Mouse (Mus musculus): Measurements from ENCODE around the gene Ryr3. TPM values are rescaled to one million over a fixed set of nuclear protein-coding genes. Genes with fewer than 3 reads are reported as not detected.

The Ryr3 gene
- polyA plus RNA-seq, 1 experiment from 2014 or later, result 1.4 TPM

DNA sequence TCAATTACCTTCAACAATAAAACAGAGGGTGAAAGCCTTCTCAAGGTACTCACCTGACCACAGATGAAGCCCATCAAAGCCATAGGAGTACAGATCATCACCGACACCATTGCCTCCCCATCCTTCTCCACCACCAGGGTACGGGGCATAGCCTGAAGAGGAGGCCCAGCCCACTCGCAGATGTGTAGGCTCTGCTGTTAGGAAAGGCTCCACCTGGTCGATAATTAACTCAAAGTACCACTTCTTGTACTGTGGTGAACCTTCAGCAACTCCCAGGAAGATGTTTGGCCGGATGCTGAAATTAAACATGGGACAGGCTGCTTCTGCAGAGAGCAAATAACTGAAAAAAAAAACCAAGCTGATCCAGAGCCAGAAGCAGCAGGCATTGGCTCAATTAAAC, 316.1 kb downstream of the Ryr3 start:
- H3K4me3 ChIP-seq (ENCODE audit: low read depth, low read length), result no peak overlapping the region
- H3K27me3 ChIP-seq (ENCODE audit: control insufficient read depth, insufficient read depth, low read length), result no peaks in the 10 kb centered on the region
- H3K9me3 ChIP-seq (replicated peaks; ENCODE audit: control insufficient read depth, low read length), result no peaks in the 10 kb centered on the region
- no peaks in the 10 kb centered on the region for H3K36me3 ChIP-seq (replicated peaks; ENCODE audit: control insufficient read depth, insufficient read depth, low read depth, low read length)
- DNase-seq (ENCODE audit: low spot score) (no peak), ATAC-seq (replicated peaks; ENCODE audit: insufficient number of reproducible peaks, low FRiP score, low TSS enrichment, low read depth) (no peak)
- no peaks in the 10 kb centered on the region for H3K4me1 ChIP-seq (ENCODE audit: control insufficient read depth, insufficient read depth, low read length)
- no peak overlapping the region for H3K27ac ChIP-seq (replicated peaks; ENCODE audit: low read depth, low read length)
- no peak overlapping the region for H3K9ac ChIP-seq (replicated peaks; ENCODE audit: low read length)
- no peak overlapping the region for H3K4me2 ChIP-seq (ENCODE audit: low read depth, low read length)
- 78% methylated on average over 5 of the region's 5 CpGs for WGBS

DNA sequence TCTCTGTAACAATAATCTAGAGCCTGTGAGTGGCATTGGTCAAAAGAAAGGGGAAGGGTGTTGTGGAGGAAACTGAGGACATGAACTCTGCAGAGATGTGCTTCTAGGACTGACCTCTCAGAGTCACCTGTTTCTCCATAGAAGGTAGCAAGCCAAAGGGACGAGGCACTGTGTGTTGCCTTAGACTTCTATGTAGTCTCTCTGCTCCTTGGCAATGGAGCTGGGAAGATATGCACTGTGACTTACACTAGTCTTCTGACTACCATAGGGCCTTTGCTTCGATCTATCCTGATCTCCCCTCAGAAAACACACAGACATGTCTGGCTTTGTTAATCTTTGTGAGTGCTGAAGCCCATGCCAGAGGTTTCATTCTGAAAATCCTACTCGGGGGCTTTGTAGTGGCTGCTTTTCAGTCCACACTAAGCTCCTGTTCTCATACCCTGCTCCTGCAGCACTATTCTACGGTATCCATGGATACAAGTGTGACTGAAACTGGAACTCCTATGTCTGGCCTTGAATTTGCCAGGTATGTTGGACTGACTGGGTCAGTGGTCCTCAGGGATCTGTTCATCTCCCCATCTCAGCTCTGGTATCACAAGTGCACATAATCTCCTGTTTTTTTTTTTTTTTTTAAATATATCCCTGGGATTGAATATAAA, 332.3 kb downstream of the Ryr3 start:
- WGBS, result 73% methylated on average over 4 of the region's 4 CpGs
- ATAC-seq (replicated peaks; ENCODE audit: insufficient number of reproducible peaks, low FRiP score, low TSS enrichment, low read depth) (no peak), DNase-seq (ENCODE audit: low spot score) (no peak)
- no peaks in the 10 kb centered on the region for H3K9me3 ChIP-seq (replicated peaks; ENCODE audit: control insufficient read depth, low read length)
- H3K36me3 ChIP-seq (replicated peaks; ENCODE audit: control insufficient read depth, insufficient read depth, low read depth, low read length), result no peaks in the 10 kb centered on the region
- no peaks in the 10 kb centered on the region for H3K4me1 ChIP-seq (ENCODE audit: control insufficient read depth, insufficient read depth, low read length)
- no peak overlapping the region for H3K4me3 ChIP-seq (ENCODE audit: low read depth, low read length)
- no peak overlapping the region for H3K27ac ChIP-seq (replicated peaks; ENCODE audit: low read depth, low read length)
- H3K9ac ChIP-seq (replicated peaks; ENCODE audit: low read length), result no peak overlapping the region
- H3K27me3 ChIP-seq (ENCODE audit: control insufficient read depth, insufficient read depth, low read length), result no peaks in the 10 kb centered on the region
- H3K4me2 ChIP-seq (ENCODE audit: low read depth, low read length), result no peak overlapping the region

DNA sequence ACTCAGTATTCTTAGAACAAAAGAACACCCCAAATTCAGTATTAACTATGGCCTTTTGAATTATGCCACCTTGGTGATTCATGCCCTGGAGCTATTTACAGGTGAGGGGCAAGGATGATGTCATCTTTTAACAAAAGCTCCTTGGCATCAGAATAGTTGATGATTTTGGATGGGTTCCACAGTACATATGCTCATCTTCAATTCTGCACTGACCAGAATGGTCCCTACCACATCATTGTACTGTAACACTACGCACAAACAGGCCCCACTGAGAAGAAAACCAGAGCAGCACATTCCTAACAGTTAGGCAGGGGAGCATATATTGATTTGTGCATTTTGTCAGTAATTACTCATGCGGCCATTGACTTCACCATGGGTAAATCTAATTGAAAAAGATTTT, 335.1 kb downstream of the Ryr3 start:
- no peak overlapping the region for H3K4me2 ChIP-seq (ENCODE audit: low read depth, low read length)
- WGBS, result 79% methylated on average over 2 of the region's 2 CpGs
- H3K4me1 ChIP-seq (ENCODE audit: control insufficient read depth, insufficient read depth, low read length), result no peaks in the 10 kb centered on the region
- H3K36me3 ChIP-seq (replicated peaks; ENCODE audit: control insufficient read depth, insufficient read depth, low read depth, low read length), result no peaks in the 10 kb centered on the region
- H3K9ac ChIP-seq (replicated peaks; ENCODE audit: low read length), result no peak overlapping the region
- no peak overlapping the region for H3K27ac ChIP-seq (replicated peaks; ENCODE audit: low read depth, low read length)
- DNase-seq (ENCODE audit: low spot score), result no peak
- H3K9me3 ChIP-seq (replicated peaks; ENCODE audit: control insufficient read depth, low read length), result no peaks in the 10 kb centered on the region
- no peak for ATAC-seq (replicated peaks; ENCODE audit: insufficient number of reproducible peaks, low FRiP score, low TSS enrichment, low read depth)
- no peaks in the 10 kb centered on the region for H3K27me3 ChIP-seq (ENCODE audit: control insufficient read depth, insufficient read depth, low read length)
- no peak overlapping the region for H3K4me3 ChIP-seq (ENCODE audit: low read depth, low read length)

DNA sequence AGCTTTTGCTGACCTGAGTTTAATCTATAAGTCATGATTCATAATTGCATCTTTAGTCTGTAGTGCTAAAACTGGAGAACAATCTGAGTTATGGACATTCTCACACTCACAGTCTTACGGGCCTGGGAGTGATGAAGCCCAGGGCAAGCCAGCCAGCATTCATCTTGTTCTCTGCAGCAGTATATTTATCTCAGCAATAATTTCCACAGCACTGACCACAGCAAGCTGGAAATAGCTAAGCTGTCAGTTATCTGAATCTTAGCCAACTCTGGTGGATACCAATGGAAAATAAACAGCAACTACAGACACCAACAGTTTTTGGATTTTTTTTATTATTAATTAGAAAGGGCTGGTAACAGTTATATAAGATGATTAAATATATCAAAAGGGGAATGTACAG, 335.5 kb downstream of the Ryr3 start:
- no peak overlapping the region for H3K27ac ChIP-seq (replicated peaks; ENCODE audit: low read depth, low read length)
- ATAC-seq (replicated peaks; ENCODE audit: insufficient number of reproducible peaks, low FRiP score, low TSS enrichment, low read depth), result no peak
- H3K9ac ChIP-seq (replicated peaks; ENCODE audit: low read length), result no peak overlapping the region
- no peak overlapping the region for H3K4me3 ChIP-seq (ENCODE audit: low read depth, low read length)
- H3K9me3 ChIP-seq (replicated peaks; ENCODE audit: control insufficient read depth, low read length), result no peaks in the 10 kb centered on the region
- H3K27me3 ChIP-seq (ENCODE audit: control insufficient read depth, insufficient read depth, low read length), result no peaks in the 10 kb centered on the region
- DNase-seq (ENCODE audit: low spot score), result no peak
- no peak overlapping the region for H3K4me2 ChIP-seq (ENCODE audit: low read depth, low read length)
- H3K4me1 ChIP-seq (ENCODE audit: control insufficient read depth, insufficient read depth, low read length), result no peaks in the 10 kb centered on the region
- WGBS, result 81% methylated on average over 1 of the region's 1 CpGs
- no peaks in the 10 kb centered on the region for H3K36me3 ChIP-seq (replicated peaks; ENCODE audit: control insufficient read depth, insufficient read depth, low read depth, low read length)

DNA sequence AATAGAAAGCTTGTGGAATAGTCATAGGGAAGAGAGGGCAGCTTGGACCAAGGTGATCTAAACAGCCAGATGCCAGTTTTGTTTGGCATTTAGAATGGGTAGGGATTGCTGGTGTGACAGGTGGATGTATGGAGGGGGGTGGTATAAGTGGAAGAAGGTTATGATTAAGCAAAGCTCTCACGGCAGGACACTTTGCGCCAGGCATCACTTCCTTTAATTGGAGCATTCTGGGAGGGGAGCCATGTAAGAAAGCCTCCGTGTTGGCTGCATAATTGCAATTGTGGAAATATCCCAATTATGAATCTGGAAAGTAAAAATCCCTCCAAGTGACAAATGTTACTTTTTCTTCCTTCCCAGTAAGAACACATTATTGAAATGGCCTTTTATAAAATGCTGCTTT, 339.5 kb downstream of the Ryr3 start:
- Histone ChIP-seq H3K4me1 (ENCODE audit: control insufficient read depth, insufficient read depth, low read length) (no peaks in the 10 kb centered on the region), H3K9ac (replicated peaks; ENCODE audit: low read length) (no peak overlapping the region), H3K4me2 (ENCODE audit: low read depth, low read length) (no peak overlapping the region), H3K9me3 (replicated peaks; ENCODE audit: control insufficient read depth, low read length) (no peaks in the 10 kb centered on the region), H3K27me3 (ENCODE audit: control insufficient read depth, insufficient read depth, low read length) (no peaks in the 10 kb centered on the region), H3K36me3 (replicated peaks; ENCODE audit: control insufficient read depth, insufficient read depth, low read depth, low read length) (no peaks in the 10 kb centered on the region), H3K27ac (replicated peaks; ENCODE audit: low read depth, low read length) (no peak overlapping the region), H3K4me3 (ENCODE audit: low read depth, low read length) (no peak overlapping the region)
- no peak for DNase-seq (ENCODE audit: low spot score)
- WGBS, result 75% methylated on average over 3 of the region's 3 CpGs
- ATAC-seq (replicated peaks; ENCODE audit: insufficient number of reproducible peaks, low FRiP score, low TSS enrichment, low read depth), result no peak

DNA sequence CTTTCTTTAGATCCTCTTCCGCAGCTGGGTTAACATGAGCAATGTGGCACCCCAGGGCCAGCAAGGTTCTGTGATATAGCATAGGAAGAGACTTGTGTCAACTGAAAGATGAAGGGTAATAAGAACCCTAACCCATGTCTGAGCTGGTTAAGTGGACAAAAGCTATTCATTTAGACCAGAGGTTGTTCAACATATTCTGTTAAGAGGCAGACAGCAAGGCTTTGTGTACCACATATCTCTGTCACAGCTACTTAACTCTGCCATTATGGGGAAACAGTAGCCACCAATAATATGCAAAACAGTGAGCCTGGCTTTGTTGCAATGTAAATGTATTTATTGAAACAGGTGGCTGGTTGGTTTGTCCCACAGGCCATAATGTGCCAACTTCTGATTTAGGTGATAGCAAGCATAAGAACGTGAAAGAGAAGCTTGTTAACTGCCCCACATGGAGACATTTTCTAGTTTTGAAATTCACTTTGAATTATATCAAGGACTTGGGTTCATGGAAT, 350.8 kb downstream of the Ryr3 start:
- H3K4me3 ChIP-seq (ENCODE audit: low read depth, low read length), result no peak overlapping the region
- no peaks in the 10 kb centered on the region for H3K4me1 ChIP-seq (ENCODE audit: control insufficient read depth, insufficient read depth, low read length)
- no peak overlapping the region for H3K9ac ChIP-seq (replicated peaks; ENCODE audit: low read length)
- DNase-seq (ENCODE audit: low spot score) (no peak), ATAC-seq (replicated peaks; ENCODE audit: insufficient number of reproducible peaks, low FRiP score, low TSS enrichment, low read depth) (no peak)
- H3K27me3 ChIP-seq (ENCODE audit: control insufficient read depth, insufficient read depth, low read length), result no peaks in the 10 kb centered on the region
- H3K4me2 ChIP-seq (ENCODE audit: low read depth, low read length), result no peak overlapping the region
- H3K27ac ChIP-seq (replicated peaks; ENCODE audit: low read depth, low read length), result no peak overlapping the region
- no peaks in the 10 kb centered on the region for H3K36me3 ChIP-seq (replicated peaks; ENCODE audit: control insufficient read depth, insufficient read depth, low read depth, low read length)
- H3K9me3 ChIP-seq (replicated peaks; ENCODE audit: control insufficient read depth, low read length), result no peaks in the 10 kb centered on the region
- 77% methylated on average over 2 of the region's 2 CpGs for WGBS

DNA sequence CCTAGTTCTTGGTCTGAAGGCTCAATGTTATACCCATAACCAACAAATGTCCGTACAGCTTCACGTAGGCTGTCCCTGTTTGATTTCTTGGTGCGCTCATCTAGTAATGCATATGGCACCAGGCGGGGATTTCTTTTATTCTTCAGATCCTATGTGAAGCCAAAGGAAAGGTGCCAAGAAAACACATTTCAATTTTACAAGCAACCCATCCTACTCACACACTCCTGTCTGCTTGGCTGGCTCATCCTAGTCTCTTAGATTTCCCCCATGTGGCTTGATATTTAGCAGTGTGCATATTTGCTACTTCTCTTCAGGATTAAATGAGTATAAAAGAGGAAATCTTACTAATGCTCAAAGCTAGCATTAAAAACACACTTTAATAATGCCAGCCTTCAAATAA, 355.1 kb downstream of the Ryr3 start:
- H3K9me3 ChIP-seq (replicated peaks; ENCODE audit: control insufficient read depth, low read length), result no peaks in the 10 kb centered on the region
- no peak overlapping the region for H3K4me2 ChIP-seq (ENCODE audit: low read depth, low read length)
- no peak overlapping the region for H3K4me3 ChIP-seq (ENCODE audit: low read depth, low read length)
- DNase-seq (ENCODE audit: low spot score), result no peak
- H3K27ac ChIP-seq (replicated peaks; ENCODE audit: low read depth, low read length), result no peak overlapping the region
- 86% methylated on average over 4 of the region's 4 CpGs for WGBS
- H3K9ac ChIP-seq (replicated peaks; ENCODE audit: low read length), result no peak overlapping the region
- H3K4me1 ChIP-seq (ENCODE audit: control insufficient read depth, insufficient read depth, low read length), result no peaks in the 10 kb centered on the region
- no peak for ATAC-seq (replicated peaks; ENCODE audit: insufficient number of reproducible peaks, low FRiP score, low TSS enrichment, low read depth)
- H3K27me3 ChIP-seq (ENCODE audit: control insufficient read depth, insufficient read depth, low read length), result no peaks in the 10 kb centered on the region
- no peaks in the 10 kb centered on the region for H3K36me3 ChIP-seq (replicated peaks; ENCODE audit: control insufficient read depth, insufficient read depth, low read depth, low read length)

DNA sequence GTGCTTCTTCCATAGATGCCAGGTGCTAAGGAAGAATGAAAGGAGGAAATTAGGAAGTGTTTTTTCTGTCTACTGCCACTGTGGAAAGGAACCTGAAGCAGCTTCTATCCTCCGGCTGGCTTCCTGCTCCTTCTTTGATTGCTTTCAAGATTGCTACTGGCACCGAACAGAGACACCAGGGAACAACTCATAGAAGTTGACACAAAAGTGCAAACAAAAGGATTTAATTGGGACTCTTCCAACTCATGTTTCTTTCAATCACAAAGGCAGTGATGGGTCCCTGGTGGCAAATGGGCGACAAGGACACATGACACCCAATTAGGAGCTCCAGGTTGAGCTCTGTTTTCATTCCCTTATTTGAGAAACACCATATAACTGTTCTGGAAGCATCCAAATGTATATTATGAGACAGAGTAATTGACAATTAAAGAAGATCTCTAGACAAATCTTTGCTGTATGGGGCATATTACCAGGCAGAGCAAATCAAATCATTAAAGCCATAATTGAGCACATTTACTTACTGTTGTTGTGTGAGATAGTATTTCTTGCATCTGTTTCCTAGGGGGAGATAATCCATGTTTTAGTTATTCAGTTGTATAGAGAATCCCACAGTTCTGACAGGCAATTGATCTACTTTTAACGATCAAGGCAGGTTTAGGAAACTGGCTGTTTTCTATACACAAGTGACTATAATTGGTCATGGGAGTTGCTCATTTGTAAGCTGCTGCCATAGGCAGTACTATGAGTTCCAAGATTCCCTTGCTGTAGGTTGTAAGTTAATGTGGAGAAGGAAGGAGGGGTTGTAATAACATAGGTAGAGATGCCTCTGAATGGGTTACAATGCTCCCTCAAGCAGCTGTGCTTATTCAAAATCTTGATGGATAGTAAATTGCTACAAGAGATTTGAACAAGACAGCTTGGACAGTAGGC, 371.0 kb downstream of the Ryr3 start:
- Histone ChIP-seq H3K27ac (replicated peaks; ENCODE audit: low read depth, low read length) (no peak overlapping the region), H3K36me3 (replicated peaks; ENCODE audit: control insufficient read depth, insufficient read depth, low read depth, low read length) (no peaks in the 10 kb centered on the region), H3K27me3 (ENCODE audit: control insufficient read depth, insufficient read depth, low read length) (no peaks in the 10 kb centered on the region), H3K4me2 (ENCODE audit: low read depth, low read length) (no peak overlapping the region), H3K4me3 (ENCODE audit: low read depth, low read length) (no peak overlapping the region), H3K9me3 (replicated peaks; ENCODE audit: control insufficient read depth, low read length) (no peaks in the 10 kb centered on the region), H3K4me1 (ENCODE audit: control insufficient read depth, insufficient read depth, low read length) (no peaks in the 10 kb centered on the region), H3K9ac (replicated peaks; ENCODE audit: low read length) (no peak overlapping the region)
- DNase-seq (ENCODE audit: low spot score) (no peak), ATAC-seq (replicated peaks; ENCODE audit: insufficient number of reproducible peaks, low FRiP score, low TSS enrichment, low read depth) (no peak)
- 61% methylated on average over 4 of the region's 4 CpGs for WGBS
